Mouse (Mus musculus) natural killer cell, adult 2 months (primary cell): ENCODE results near the gene Gm867.

Experiments used
- DNase-seq, 2 experiments: peaks; one replicate each; pipeline ENCODE4 v3.0.0; 2022; ENCODE audit warnings: low spot score in 2 of 2

Gene Gm867

GRCm38 (mm10) chr10:75936909-75937667 lies 3.4 kb downstream of the Gm867 start:
- DNase-seq, result no peak

- peak; percentile 50 to 63 for DNase-seq
These were observed 4.6 kb downstream of the Gm867 start, which contains the start of gene Mmp11 for GRCm38 (mm10) chr10:75935680-75936541. Gene Mmp11 (minus strand): TSS chr10:75936496.

- DNase-seq, result no peak
These were observed 5.5 kb downstream of the Gm867 start for GRCm38 (mm10) chr10:75934991-75935390.

- DNase-seq, result no peak
These were observed 7.6 kb downstream of the Gm867 start, which contains the start of gene Chchd10 for GRCm38 (mm10) chr10:75932891-75933290. Gene Chchd10 (plus strand): TSS chr10:75933130.

- peak in 1 of 2 experiments; percentile 14 for DNase-seq
These were observed 8.3 kb downstream of the Gm867 start for GRCm38 (mm10) chr10:75932081-75932678.

- no peak for DNase-seq
These were observed 9.2 kb downstream of the Gm867 start for GRCm38 (mm10) chr10:75931311-75931710.

- no peak for DNase-seq
These were observed 10.2 kb downstream of the Gm867 start for GRCm38 (mm10) chr10:75930304-75930703.

GRCm38 (mm10) chr10:75926396-75926795 lies 14.1 kb downstream of the Gm867 start:
- no peak for DNase-seq

- no peak for DNase-seq
These were observed 16.1 kb downstream of the Gm867 start for GRCm38 (mm10) chr10:75924324-75924723.

GRCm38 (mm10) chr10:75921726-75922560 lies 18.5 kb downstream of the Gm867 start:
- DNase-seq, result no peak

GRCm38 (mm10) chr10:75921026-75921725 lies 19.3 kb downstream of the Gm867 start, which contains the start of gene Smarcb1:
Gene Smarcb1 (minus strand): TSS chr10:75921617.
- DNase-seq, result peak; percentile 87 to 90

GRCm38 (mm10) chr10:75919026-75919425 lies 21.4 kb downstream of the Gm867 start:
- DNase-seq, result no peak

- no peak for DNase-seq
These were observed 23.6 kb downstream of the Gm867 start for GRCm38 (mm10) chr10:75916840-75917239.

- no peak for DNase-seq
These were observed 24.9 kb downstream of the Gm867 start for GRCm38 (mm10) chr10:75915557-75915956.

GRCm38 (mm10) chr10:75913013-75913589 lies 27.4 kb downstream of the Gm867 start:
- DNase-seq, result no peak

GRCm38 (mm10) chr10:75910698-75911097 lies 29.8 kb downstream of the Gm867 start:
- DNase-seq, result no peak

GRCm38 (mm10) chr10:75906882-75907281 lies 33.6 kb downstream of the Gm867 start:
- no peak for DNase-seq

- no peak for DNase-seq
These were observed 36.1 kb downstream of the Gm867 start for GRCm38 (mm10) chr10:75904391-75904790.

- DNase-seq, result no peak
These were observed 41.6 kb downstream of the Gm867 start for GRCm38 (mm10) chr10:75898846-75899245.

GRCm38 (mm10) chr10:75898039-75898564 lies 42.4 kb downstream of the Gm867 start:
- DNase-seq, result no peak
